In the genomic region with DNA sequence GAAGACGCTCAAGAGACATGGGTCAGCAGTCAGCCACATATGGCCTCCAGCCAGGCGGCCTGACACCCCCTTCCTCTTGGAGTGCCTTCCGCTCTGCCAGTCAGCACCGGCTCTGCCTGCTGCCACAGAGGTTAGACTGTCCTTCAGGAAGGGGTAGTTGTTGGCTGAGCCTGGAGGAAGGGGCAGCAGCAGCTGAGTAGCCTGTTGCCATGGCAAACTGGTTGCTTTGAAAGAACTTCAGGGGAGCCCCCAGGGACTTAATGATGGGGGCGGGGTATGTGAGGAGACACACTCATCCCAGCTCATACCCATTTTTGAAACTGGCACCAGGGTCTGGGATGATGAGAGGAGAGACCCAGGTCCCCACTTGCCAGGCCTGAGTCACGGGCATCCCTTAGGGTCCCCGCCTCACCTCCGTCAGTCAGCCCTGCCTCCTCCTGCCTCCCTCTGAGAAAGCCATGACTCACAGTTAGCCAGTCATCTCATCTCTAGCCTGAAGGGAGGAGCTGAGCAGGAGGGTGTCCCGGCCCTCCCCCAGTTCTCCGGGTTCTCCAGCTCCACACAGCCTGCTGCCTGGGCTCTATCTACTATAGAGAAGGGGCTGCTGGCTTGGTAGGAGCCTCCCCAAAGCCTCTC, we compare ENCODE assay signal across 8 mouse cellular contexts. TPM values are rescaled to one million over a fixed set of nuclear protein-coding genes. Genes with fewer than 3 reads are reported as not detected.
DNase-seq lines count a peak whose midpoint lies in the region; ATAC-seq lines count a peak whose summit lies in the region.

No protein-coding gene starts in this region.

- H3K9ac ChIP-seq in forebrain, embryonic 16.5 days (replicated peaks; ENCODE audit: low read depth, low read length) = no peak overlapping the region; the same call in 1 of the 2 replicates
- peak overlapping the region; percentile 46; the same call in 1 of the 2 replicates for H3K9ac ChIP-seq in hindbrain, embryonic 13.5 days
- peak overlapping the region; percentile 43 for H3K9ac ChIP-seq in midbrain, embryonic 13.5 days (replicated peaks)

- no peaks in the 10 kb centered on the region for H3K36me3 ChIP-seq in forebrain, embryonic 16.5 days (ENCODE audit: control insufficient read depth, insufficient read depth)
- no peaks in the 10 kb centered on the region for H3K36me3 ChIP-seq in hindbrain, embryonic 13.5 days
- no peaks in the 10 kb centered on the region for H3K36me3 ChIP-seq in limb, embryonic 10.5 days
- H3K36me3 ChIP-seq in midbrain, embryonic 13.5 days = no peaks in the 10 kb centered on the region

- peak overlapping the region; percentile 12 for H3K4me2 ChIP-seq in forebrain, embryonic 16.5 days (ENCODE audit: low read length)
- H3K4me2 ChIP-seq in hindbrain, embryonic 13.5 days = peak overlapping the region; percentile 38
- peak overlapping the region; percentile 39 for H3K4me2 ChIP-seq in midbrain, embryonic 13.5 days (replicated peaks)

- H3K4me1 ChIP-seq in forebrain, embryonic 16.5 days (replicated peaks; ENCODE audit: control insufficient read depth, insufficient read depth, low read length) = peaks cover 54% of the 10 kb centered on the region
- H3K4me1 ChIP-seq in hindbrain, embryonic 13.5 days (replicated peaks) = peaks cover 79% of the 10 kb centered on the region
- H3K4me1 ChIP-seq in limb, embryonic 10.5 days = peaks cover 27% of the 10 kb centered on the region
- H3K4me1 ChIP-seq in midbrain, embryonic 13.5 days (replicated peaks) = peaks cover 67% of the 10 kb centered on the region

- 5% methylated on average over 10 of the region's 10 CpGs for WGBS in forebrain, embryonic 16.5 days
- 5% methylated on average over 10 of the region's 10 CpGs for WGBS in hindbrain, embryonic 13.5 days
- WGBS in limb, embryonic 10.5 days = 28% methylated on average over 10 of the region's 10 CpGs
- WGBS in midbrain, embryonic 13.5 days = 7% methylated on average over 10 of the region's 10 CpGs

- H3K27me3 ChIP-seq in forebrain, embryonic 16.5 days (replicated peaks; ENCODE audit: control insufficient read depth, insufficient read depth, low read length) = no peaks in the 10 kb centered on the region
- H3K27me3 ChIP-seq in hindbrain, embryonic 13.5 days = no peaks in the 10 kb centered on the region
- peaks cover 22% of the 10 kb centered on the region for H3K27me3 ChIP-seq in limb, embryonic 10.5 days (ENCODE audit: low read depth, poor library complexity, severe bottlenecking)
- H3K27me3 ChIP-seq in midbrain, embryonic 13.5 days = no peaks in the 10 kb centered on the region

- H3K9me3 ChIP-seq in forebrain, embryonic 16.5 days (ENCODE audit: control insufficient read depth, low read length) = no peaks in the 10 kb centered on the region
- H3K9me3 ChIP-seq in hindbrain, embryonic 13.5 days = no peaks in the 10 kb centered on the region
- no peaks in the 10 kb centered on the region for H3K9me3 ChIP-seq in limb, embryonic 10.5 days (replicated peaks)
- no peaks in the 10 kb centered on the region for H3K9me3 ChIP-seq in midbrain, embryonic 13.5 days

- H3K27ac ChIP-seq in forebrain, embryonic 16.5 days (ENCODE audit: low read length) = peak overlapping the region; percentile 31; the same call in 1 of the 2 replicates
- peak overlapping the region; percentile 77 for H3K27ac ChIP-seq in hindbrain, embryonic 13.5 days
- peak overlapping the region; percentile 37 for H3K27ac ChIP-seq in limb, embryonic 10.5 days
- H3K27ac ChIP-seq in midbrain, embryonic 13.5 days = peak overlapping the region; percentile 70

- peak; percentile 26 for DNase-seq in gastrocnemius, adult 18-20 months (ENCODE audit: low spot score)
- no peak for DNase-seq in gastrocnemius, postnatal 10 days
- DNase-seq in adrenal gland, postnatal 36 days = peak; percentile 77 to 83
- no peak for DNase-seq in limb, embryonic 10.5 days (ENCODE audit: low spot score)
- peak; percentile 63 for DNase-seq in testis, postnatal 14 days (ENCODE audit: low spot score)

- no peak overlapping the region for H3K4me3 ChIP-seq in forebrain, embryonic 16.5 days (replicated peaks; ENCODE audit: low read length)
- H3K4me3 ChIP-seq in hindbrain, embryonic 13.5 days = peak overlapping the region; percentile 11; the same call in 1 of the 2 replicates
- no peak overlapping the region for H3K4me3 ChIP-seq in limb, embryonic 10.5 days
- H3K4me3 ChIP-seq in midbrain, embryonic 13.5 days (replicated peaks) = no peak overlapping the region

- ATAC-seq in forebrain, embryonic 16.5 days = peak; percentile 54
- ATAC-seq in hindbrain, embryonic 13.5 days (ENCODE audit: low FRiP score) = peak; percentile 63
- peak; percentile 70 for ATAC-seq in midbrain, embryonic 13.5 days

RNA-seq across cellular contexts. Expression of gene Adgrg1, which starts 9.4 kb away (rescaled TPM):
- total RNA-seq in gastrocnemius, adult 18-20 months (2021) = 10 to 100 TPM; 19.8 to 24.3 TPM
- 10 to 100 TPM; 15.6 to 18.0 TPM for total RNA-seq in gastrocnemius, postnatal 10 days (2021)
- 10 to 100 TPM; 15.1 to 23.4 TPM for total RNA-seq in adrenal gland, postnatal 36 days (2021)
- 132 and 152 TPM in 2 replicates for polyA plus RNA-seq in forebrain, embryonic 16.5 days (2015; fragmentation: Nextera tagmentation; extraction: Ambion mirVana)
- 158 and 162 TPM in 2 replicates for polyA plus RNA-seq in hindbrain, embryonic 13.5 days (2015; fragmentation: Nextera tagmentation; extraction: Ambion mirVana)
- polyA plus RNA-seq in limb, embryonic 10.5 days (2016; fragmentation: Nextera tagmentation; extraction: Ambion mirVana) = 7.0 and 11.6 TPM in 2 replicates
- polyA plus RNA-seq in midbrain, embryonic 13.5 days (2015; fragmentation: Nextera tagmentation; extraction: Ambion mirVana) = 189 and 212 TPM in 2 replicates

RNA-seq across cellular contexts. Expression of gene Adgrg3, which starts 33.5 kb away (rescaled TPM):
- total RNA-seq in gastrocnemius, adult 18-20 months (2021) = under 1 TPM; 0.26 to 0.80 TPM
- total RNA-seq in gastrocnemius, postnatal 10 days (2021) = 1 to 10 TPM in 1 of 2 experiments, under 1 TPM in 1; 0.80 to 1.2 TPM
- total RNA-seq in adrenal gland, postnatal 36 days (2021) = 1 to 10 TPM; 3.2 to 3.7 TPM
- 0.93 and 1.1 TPM in 2 replicates for polyA plus RNA-seq in forebrain, embryonic 16.5 days (2015; fragmentation: Nextera tagmentation; extraction: Ambion mirVana)
- 1.3 and 1.6 TPM in 2 replicates for polyA plus RNA-seq in hindbrain, embryonic 13.5 days (2015; fragmentation: Nextera tagmentation; extraction: Ambion mirVana)
- polyA plus RNA-seq in limb, embryonic 10.5 days (2016; fragmentation: Nextera tagmentation; extraction: Ambion mirVana) = 3.4 and 4.2 TPM in 2 replicates
- 0.96 and 1.3 TPM in 2 replicates for polyA plus RNA-seq in midbrain, embryonic 13.5 days (2015; fragmentation: Nextera tagmentation; extraction: Ambion mirVana)

Comparison
In these comparisons a context has a peak if more than half of its experiments do, and no peak if none do; other contexts are left out.
1. DNase-seq: peak in gastrocnemius, adult 18-20 months (single experiment), adrenal gland, postnatal 36 days (2 of 2) and testis, postnatal 14 days (single experiment); none in gastrocnemius, postnatal 10 days (single experiment) and limb, embryonic 10.5 days (single experiment).
2. RNA of gene Adgrg1, which starts 9.4 kb away (polyA plus RNA-seq): 189 to 212 TPM in midbrain, embryonic 13.5 days, 158 to 162 TPM in hindbrain, embryonic 13.5 days and 132 to 152 TPM in forebrain, embryonic 16.5 days; 7.0 to 11.6 TPM in limb, embryonic 10.5 days; every median in the first group is over 10 times any median in the second.
3. Peak in every context shown above with its lines, with median percentiles within 50 percentile points of each other: ATAC-seq, H3K27ac ChIP-seq and H3K4me2 ChIP-seq.